Mouse (Mus musculus) frontal cortex, adult 2 months (tissue): ENCODE measurements around the gene Nptx1. TPM values are rescaled to one million over a fixed set of nuclear protein-coding genes. Genes with fewer than 3 reads are reported as not detected.
A peak's percentile ranks its signal among the peaks of the same experiment; 100 is the strongest.

Experiments
- DNase-seq, 2 experiments: peaks; one replicate each; pipeline ENCODE4 v3.0.0; 2022; ENCODE audit warnings: low spot score in 1 of 2; ENCODE audit errors: extremely low spot score in 1 of 2
- polyA plus RNA-seq: library from polyadenylated mRNA; depleted of rRNA; stranded (reverse); fragments of >200 nt; gene quantifications from 2 replicates; pipeline ENCODE4 v1.2.3, GENCODE M21; 2012

Gene Nptx1
- polyA plus RNA-seq, 1 experiment = 84.6 TPM

DNA sequence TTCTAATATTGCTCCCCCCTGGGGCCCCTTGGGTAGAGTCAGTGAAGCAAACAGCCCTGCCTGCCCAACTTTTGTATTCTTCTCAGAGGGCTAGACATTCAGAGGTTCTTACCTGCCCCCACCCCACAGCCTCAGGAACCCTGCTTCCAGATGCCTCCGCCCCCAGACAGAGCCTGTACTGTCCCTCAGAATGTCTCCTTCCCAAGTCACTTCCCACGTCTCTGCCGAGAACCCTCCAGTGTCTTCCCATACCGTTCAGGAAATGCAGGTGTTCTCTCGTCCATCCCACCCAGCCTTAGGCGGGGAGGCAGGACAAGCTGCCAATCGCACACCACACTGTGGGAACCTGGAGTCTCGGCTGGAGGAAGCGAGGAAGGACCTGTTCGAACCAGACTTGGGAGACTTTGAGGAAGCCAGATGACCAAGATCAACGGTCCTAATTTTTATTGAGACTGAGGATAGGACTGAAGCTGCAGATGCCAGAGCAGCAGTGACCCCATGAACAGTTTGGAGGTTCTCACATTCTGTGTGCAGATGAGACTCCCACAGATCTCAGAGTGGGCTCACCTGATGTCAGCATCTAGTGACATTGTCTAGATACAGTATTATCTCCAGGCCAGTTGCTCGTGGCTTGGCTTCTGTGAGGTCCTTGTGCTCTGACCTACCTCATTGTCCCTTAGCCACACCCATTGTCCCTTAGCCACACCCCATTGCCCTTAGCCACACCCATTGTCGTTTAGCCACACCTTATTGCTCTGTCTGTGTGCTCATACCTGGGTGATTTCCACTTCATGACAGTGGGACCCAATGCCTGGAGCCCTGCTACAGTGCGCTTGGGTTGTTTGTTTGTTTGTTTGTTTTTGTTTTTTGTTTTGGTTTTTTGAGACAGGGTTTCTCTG is 21.2 kb downstream of the Nptx1 start:
- no peak for DNase-seq

DNA sequence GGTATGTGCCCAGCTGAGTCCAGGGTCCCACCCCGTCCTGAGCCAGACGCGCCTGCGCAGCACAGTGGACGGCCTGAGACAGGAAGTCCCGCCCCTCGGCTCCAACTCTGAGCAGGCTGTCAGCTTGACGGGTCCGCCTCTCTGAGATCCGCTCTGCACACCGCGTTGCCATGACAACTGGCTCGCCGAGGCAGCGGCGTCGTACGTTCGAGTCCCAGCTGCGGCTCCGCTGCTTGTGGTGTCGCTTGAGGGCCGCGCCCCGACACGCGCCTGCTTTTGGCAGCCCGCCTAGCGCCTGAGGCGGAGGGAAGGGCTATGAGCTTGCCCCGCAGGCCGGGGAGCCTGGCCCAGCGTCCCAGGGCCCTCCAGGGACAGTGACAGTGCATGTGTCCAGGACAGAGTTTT is 23.0 kb downstream of the Nptx1 start:
- peak; percentile 65 to 79 for DNase-seq

GRCm38 (mm10) chr11:119523392-119523791 is 24.2 kb downstream of the Nptx1 start:
- DNase-seq = no peak

- no peak for DNase-seq
Observed at GRCm38 (mm10) chr11:119522779-119523178, 24.8 kb downstream of the Nptx1 start.

DNA sequence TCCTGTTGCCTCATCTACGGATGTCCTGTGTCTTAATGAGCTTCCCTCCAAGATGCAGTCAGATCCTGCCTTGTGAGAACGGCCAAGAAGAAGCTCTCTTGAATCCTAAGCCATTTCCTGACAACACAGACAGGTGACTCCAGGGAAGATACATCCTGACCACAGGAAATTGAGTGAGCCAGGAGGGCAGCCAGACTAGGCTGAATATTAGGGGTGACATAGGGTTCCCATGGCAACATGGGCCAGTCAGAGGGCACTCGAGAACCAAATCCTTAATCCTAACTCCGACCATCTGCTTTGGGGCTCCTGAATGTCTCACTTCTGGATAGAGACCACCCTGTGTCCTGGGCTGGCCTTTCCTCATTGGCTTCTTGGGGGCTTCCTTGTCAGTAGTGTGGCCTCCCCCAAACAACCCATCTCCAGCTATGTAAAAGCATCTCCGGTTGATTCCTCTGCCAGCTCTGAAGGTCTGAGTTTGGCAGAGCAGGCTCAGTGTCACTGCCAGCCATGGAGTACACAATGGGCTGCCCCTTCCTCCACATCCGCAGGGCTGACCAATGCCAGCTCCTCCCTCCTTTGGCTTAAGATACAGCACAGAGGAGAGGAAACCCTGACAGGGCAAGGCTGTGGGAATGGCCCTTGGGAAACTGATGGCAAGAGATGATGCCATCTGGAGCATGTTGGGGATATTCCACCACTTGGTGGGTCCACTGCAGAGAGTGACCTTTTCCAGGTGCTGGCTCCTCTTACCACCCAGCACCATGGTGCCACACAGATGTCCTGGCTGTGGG is 25.4 kb downstream of the Nptx1 start:
- DNase-seq = no peak

GRCm38 (mm10) chr11:119520713-119521063 is 26.9 kb downstream of the Nptx1 start:
- DNase-seq = no peak

DNA sequence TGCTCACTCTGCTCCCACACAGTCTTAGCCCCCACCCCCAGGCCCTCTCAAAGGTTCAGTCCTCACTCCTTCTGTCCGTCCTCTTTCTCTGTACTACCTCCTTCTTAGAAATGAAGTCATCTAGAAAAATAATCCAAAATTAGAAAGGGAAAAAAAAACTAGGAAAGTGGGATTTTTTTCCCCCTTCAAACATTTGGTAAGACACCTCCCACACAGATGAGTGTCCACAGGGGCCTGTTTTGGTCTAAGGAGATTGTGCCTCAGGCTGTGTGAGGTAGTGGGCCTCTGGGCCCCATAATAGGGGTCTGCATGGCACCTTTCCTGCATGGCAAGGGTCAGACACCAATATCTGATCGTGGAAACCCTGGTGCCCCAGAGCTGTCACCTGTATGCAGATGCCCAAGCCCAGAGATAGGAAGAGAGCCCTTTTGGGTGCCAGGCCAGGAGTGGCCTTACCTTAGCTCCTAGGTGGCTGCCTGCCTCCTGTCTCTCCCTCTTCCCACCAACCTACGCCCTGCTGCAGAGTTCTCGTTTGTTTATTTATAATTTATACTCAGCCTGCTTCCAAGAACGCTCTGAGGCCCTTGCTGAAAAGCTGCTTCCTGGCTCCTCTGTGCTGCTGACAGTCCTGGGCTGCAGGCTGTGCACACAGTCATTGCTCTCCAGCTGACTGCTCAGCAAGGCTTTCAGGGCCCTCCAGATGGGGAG is 27.4 kb downstream of the Nptx1 start:
- peak in 1 of 2 experiments; percentile 62 for DNase-seq

DNA sequence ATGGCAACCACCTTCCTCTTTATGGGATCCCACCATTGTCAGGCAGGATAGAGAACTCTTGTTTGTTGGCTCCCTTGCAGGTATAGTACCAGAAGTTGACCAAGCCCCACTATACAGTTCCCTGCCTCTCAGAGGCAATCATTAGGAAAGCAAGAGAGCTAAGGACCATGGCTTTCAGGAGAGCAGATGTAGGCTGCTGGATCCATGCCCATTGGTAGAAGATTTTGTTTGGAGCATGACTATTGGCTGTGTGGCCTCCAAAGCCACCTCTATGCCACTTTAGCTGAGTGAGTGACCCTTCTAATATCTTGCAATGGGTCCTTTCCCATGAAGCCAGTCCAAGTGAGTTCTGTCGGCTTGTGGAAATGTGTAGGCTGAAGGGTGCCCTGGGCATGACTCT is 28.2 kb downstream of the Nptx1 start:
- DNase-seq = no peak

- peak in 1 of 2 experiments; percentile 59 for DNase-seq
Observed at GRCm38 (mm10) chr11:119516677-119517361, 30.7 kb downstream of the Nptx1 start.

GRCm38 (mm10) chr11:119515823-119516676 is 31.5 kb downstream of the Nptx1 start:
- peak; percentile 73 to 80 for DNase-seq

GRCm38 (mm10) chr11:119514967-119515636 is 32.5 kb downstream of the Nptx1 start:
- peak; percentile 65 to 79 for DNase-seq

DNA sequence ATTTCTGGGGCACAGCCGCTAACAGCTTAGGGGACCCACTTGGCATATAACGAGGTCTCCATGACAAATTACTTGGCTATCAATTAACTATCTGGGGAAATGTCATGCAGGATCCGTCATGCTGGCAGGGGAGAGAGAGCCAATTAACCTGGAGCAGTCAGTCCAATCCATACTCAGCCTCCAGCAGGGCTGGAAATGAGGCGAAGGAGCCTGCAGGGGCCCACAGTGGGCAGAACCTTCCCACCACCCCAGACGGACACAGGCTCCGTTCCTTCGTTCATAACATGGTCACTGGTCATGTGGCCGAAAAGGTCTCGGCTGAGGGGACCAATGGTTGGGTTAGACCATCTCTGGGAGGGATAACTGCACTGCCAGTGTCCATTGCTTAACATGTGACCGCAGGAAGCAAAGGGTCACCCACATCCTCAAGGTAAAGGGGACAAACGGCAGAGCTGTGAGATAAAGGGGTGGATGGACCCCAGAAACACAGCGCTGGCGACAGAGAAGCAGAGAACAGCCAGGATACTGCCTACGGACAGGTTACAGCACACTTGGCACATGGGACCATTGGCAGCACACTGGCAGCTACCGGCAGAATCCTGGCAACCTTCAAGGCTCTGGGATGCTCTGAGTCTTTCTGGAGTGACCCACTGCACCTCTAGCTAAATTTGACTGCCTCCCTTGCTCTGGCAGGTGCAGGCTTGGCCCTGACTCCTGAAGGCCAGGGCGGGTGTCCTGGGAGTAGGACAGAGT is 33.3 kb downstream of the Nptx1 start:
- DNase-seq = no peak

DNA sequence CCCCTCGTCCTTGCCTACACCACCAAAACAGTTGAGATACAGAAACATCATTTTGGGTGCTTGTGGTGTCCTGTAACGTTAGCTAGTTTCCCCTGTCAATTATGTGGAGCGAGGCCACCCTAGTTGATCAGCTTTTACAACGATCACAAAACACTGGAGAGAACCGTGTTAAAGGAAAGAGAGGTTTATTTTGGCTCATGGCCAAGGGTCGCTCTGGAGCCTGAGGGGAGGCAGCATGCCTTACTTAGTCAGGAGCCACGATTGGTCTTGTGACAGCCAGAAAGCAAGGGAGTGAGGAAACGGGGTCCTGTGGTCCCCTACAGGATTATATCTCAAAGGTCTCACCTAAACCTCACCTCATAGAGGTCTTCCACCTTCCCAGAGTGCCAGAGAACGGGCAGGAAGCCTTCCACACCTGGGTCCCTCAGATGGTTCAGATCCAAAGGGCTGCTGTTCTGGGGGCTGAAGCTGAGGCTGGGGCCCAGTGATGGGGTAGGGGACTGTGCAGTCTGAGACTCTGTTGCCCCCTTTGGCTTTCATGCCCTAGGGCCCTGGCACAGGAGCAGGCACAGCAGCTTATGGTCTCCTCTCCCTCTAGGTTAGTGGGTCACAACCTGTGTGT is 34.4 kb downstream of the Nptx1 start:
- DNase-seq = no peak

DNA sequence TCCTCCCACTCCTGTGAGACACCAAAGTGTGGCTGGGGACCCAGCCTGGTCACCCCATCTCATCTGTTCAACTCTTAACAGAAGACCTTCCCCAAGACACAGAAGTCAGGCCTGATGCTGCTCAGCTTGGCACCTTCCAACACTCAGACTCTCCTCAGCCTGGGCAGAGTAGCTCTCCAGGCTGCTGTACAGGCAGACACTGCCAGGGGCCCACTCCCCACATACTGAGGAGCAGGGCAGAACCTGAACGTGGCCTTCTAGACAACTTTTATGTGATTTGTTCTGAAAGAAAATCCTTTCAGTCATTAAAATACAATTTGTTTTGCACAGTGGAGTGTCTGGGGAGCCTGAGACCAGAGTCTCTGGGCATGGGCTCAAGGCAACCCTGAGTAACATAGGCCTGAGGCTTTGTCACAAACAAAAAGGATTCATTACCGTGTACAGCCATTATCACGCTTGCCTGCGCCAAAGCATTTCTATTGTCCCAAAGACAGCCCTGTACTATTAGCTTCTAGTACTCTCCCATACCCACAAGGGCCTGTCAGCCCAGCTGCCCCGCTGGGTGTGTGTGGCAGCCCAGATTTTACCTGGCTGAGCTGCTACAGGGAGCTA is 38.3 kb downstream of the Nptx1 start:
- DNase-seq = no peak

DNA sequence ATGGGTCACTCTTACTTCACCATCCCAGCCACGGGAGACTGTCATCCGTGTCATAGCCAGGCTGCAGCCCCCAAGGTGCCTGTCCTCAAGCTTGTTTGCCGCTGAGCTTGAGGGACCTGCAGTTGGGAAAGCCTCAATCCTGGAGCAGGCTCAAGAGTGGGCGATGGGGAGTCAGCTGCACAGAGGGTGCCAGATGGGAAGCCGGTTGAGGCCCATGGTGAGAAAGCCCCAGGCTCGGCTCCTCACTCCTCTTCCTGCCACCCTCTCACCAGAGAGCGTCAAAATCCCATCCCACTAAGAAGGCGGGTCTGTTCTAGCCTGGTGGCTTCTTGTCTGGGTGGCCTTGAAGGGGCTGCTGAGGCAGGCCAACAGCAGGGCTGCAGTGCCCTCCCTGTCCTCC is 39.8 kb downstream of the Nptx1 start:
- peak; percentile 69 to 82 for DNase-seq

DNA sequence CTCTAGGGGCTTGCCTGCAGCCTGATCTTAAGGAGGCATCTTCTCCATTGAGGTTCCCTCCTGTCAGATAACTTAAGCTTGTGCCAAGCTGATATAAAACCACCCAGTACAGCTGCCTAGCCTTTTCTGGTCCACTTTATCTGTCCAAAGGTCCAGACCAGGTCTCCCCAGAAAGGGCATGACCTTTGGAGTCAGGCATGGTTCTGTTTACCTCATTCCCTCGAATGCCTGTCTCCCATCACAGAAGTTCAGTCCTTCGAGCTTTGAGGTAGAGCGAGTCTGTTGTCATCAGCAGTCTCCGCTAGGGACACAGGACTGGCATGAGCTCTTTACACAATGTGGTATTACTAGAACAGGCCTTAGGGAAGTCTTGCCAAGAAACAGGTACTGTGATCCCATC is 41.2 kb downstream of the Nptx1 start:
- no peak for DNase-seq

DNA sequence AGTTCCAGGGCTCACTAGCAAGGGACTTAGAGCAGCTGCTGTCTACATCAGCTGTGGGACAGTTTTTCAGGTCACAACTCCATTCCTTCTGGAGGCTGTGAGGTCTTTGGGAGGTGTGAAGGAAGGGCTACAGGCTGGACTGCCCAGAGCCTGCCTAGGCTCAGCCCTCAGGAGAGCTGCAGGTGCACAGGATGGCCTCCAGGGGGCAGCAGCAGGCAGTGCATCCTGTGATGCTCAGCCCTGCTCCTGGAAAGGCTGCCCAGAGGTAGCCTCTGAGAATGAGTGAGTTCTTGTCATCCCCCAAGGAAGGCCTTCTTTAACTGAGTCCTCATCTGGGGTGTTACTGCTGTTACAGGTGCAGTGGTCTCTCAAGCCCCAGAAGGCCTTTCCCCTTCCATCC is 43.9 kb downstream of the Nptx1 start:
- peak in 1 of 2 experiments; percentile 88 for DNase-seq
